ENCODE assay signal across 8 mouse cellular contexts in the genomic region with DNA sequence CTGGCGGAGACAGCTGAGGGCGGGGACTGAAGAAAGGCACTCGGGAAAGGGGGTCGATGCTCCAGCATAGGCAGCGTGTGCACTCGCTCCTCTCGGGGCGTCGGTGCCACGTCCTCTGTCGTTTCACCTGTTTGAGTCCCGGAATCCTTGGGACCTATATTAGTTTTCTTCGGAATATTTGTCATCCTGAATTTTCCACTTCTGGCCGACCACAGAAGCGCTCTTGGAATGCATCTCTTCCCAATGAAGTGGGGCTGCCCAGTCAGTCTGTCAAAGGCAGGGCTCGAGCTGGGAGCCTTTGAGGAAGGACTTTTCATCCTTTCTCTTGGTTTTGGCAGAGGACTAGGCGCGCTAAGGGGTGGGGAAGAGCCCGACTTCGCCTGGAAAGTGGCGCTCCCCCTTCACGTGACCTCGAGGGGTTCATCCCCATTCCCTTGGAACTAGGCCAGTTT. TPM values are rescaled to one million over a fixed set of nuclear protein-coding genes. Genes with fewer than 3 reads are reported as not detected.
DNase-seq lines count a peak whose midpoint lies in the region; ATAC-seq and TF ChIP-seq lines count a peak whose summit lies in the region.

No protein-coding gene starts in this region.

- TF ChIP-seq POLR2A in ES-Bruce4 (IDR thresholded peaks at IDR 0.05; ENCODE audit: insufficient read depth, low read length), result no peak

- H3K9me3 ChIP-seq in ES-Bruce4 (replicated peaks; ENCODE audit: control insufficient read depth, insufficient read depth, low read length, poor library complexity, severe bottlenecking), result no peaks in the 10 kb centered on the region
- H3K9me3 ChIP-seq in intestine, embryonic 16.5 days (ENCODE audit: control insufficient read depth, low read length), result no peaks in the 10 kb centered on the region
- no peaks in the 10 kb centered on the region for H3K9me3 ChIP-seq in lung, embryonic 16.5 days (ENCODE audit: control insufficient read depth, low read length)
- H3K9me3 ChIP-seq in stomach, embryonic 14.5 days (ENCODE audit: control insufficient read depth, low read depth, low read length), result no peaks in the 10 kb centered on the region

- peak overlapping the region; percentile 91 for H3K4me2 ChIP-seq in intestine, embryonic 16.5 days (ENCODE audit: low read depth, low read length)
- peak overlapping the region; percentile 94 for H3K4me2 ChIP-seq in lung, embryonic 16.5 days (ENCODE audit: low read depth, low read length)
- H3K4me2 ChIP-seq in stomach, embryonic 14.5 days (replicated peaks; ENCODE audit: low read depth, low read length), result peak overlapping the region; percentile 80

- TF ChIP-seq CTCF in ES-Bruce4 (IDR thresholded peaks at IDR 0.05; ENCODE audit: low read depth, low read length), result no peak

- H3K36me3 ChIP-seq in ES-Bruce4 (ENCODE audit: control insufficient read depth, insufficient read depth, low read length, poor library complexity, severe bottlenecking), result peaks cover 18% of the 10 kb centered on the region
- no peaks in the 10 kb centered on the region for H3K36me3 ChIP-seq in intestine, embryonic 16.5 days (ENCODE audit: control insufficient read depth, insufficient read depth, low read length)
- no peaks in the 10 kb centered on the region for H3K36me3 ChIP-seq in lung, embryonic 16.5 days (ENCODE audit: control insufficient read depth, insufficient read depth, low read length)
- no peaks in the 10 kb centered on the region for H3K36me3 ChIP-seq in stomach, embryonic 14.5 days (ENCODE audit: control insufficient read depth, insufficient read depth, low read length)

- ATAC-seq in intestine, embryonic 16.5 days, result no peak
- ATAC-seq in lung, embryonic 16.5 days (ENCODE audit: low read depth), result no peak
- ATAC-seq in stomach, embryonic 14.5 days (ENCODE audit: insufficient number of reproducible peaks, insufficient read depth, low FRiP score, low read depth), result no peak
- ATAC-seq in frontal cortex, adult (ENCODE audit: low TSS enrichment), result no peak

- peak; percentile 44 for DNase-seq in adrenal gland, postnatal 14 days
- peak; percentile 96 for DNase-seq in heart, adult 11 months
- DNase-seq in right cerebral cortex, postnatal 14 days, result no peak

- H3K27me3 ChIP-seq in ES-Bruce4 (ENCODE audit: control insufficient read depth, insufficient read depth, low read length, poor library complexity, severe bottlenecking), result no peaks in the 10 kb centered on the region
- no peaks in the 10 kb centered on the region for H3K27me3 ChIP-seq in intestine, embryonic 16.5 days (replicated peaks; ENCODE audit: control insufficient read depth, insufficient read depth, low read length)
- peaks cover 3% of the 10 kb centered on the region for H3K27me3 ChIP-seq in lung, embryonic 16.5 days (ENCODE audit: control insufficient read depth, insufficient read depth, low read depth, low read length)
- no peaks in the 10 kb centered on the region for H3K27me3 ChIP-seq in stomach, embryonic 14.5 days (ENCODE audit: control insufficient read depth, insufficient read depth, low read length)

- no peak overlapping the region for H3K27ac ChIP-seq in ES-Bruce4 (ENCODE audit: insufficient read depth, low read length)
- peak overlapping the region; percentile 77; the same call in 1 of the 2 replicates for H3K27ac ChIP-seq in intestine, embryonic 16.5 days (ENCODE audit: low read length)
- H3K27ac ChIP-seq in lung, embryonic 16.5 days (ENCODE audit: low read length), result peak overlapping the region; percentile 96
- peak overlapping the region; percentile 95; the same call in 1 of the 2 replicates for H3K27ac ChIP-seq in stomach, embryonic 14.5 days (ENCODE audit: low read length)

- WGBS in intestine, embryonic 16.5 days, result 10% methylated on average over 23 of the region's 23 CpGs
- 3% methylated on average over 23 of the region's 23 CpGs for WGBS in lung, embryonic 16.5 days
- WGBS in stomach, embryonic 14.5 days, result 3% methylated on average over 23 of the region's 23 CpGs

- H3K4me3 ChIP-seq in ES-Bruce4 (ENCODE audit: low read depth, low read length), result peak overlapping the region; percentile 77
- peak overlapping the region; percentile 74 for H3K4me3 ChIP-seq in intestine, embryonic 16.5 days (ENCODE audit: low read length)
- peak overlapping the region; percentile 69 for H3K4me3 ChIP-seq in lung, embryonic 16.5 days (ENCODE audit: low read length)
- peak overlapping the region; percentile 65 for H3K4me3 ChIP-seq in stomach, embryonic 14.5 days (ENCODE audit: low read depth, low read length)

- no peak for TF ChIP-seq EP300 in ES-Bruce4 (IDR thresholded peaks at IDR 0.05; ENCODE audit: insufficient read depth, low read depth, low read length)

- peaks cover 2% of the 10 kb centered on the region for H3K4me1 ChIP-seq in ES-Bruce4 (ENCODE audit: control insufficient read depth, insufficient read depth, low read length)
- peaks cover 15% of the 10 kb centered on the region for H3K4me1 ChIP-seq in intestine, embryonic 16.5 days (ENCODE audit: control insufficient read depth, insufficient read depth, low read length)
- H3K4me1 ChIP-seq in lung, embryonic 16.5 days (replicated peaks; ENCODE audit: control insufficient read depth, insufficient read depth, low read length), result peaks cover 18% of the 10 kb centered on the region
- peaks cover 13% of the 10 kb centered on the region; the same call in 1 of the 2 replicates for H3K4me1 ChIP-seq in stomach, embryonic 14.5 days (ENCODE audit: control insufficient read depth, insufficient read depth, low read length)

- H3K9ac ChIP-seq in ES-Bruce4 (ENCODE audit: low read depth, poor library complexity, severe bottlenecking), result peak overlapping the region; percentile 79
- peak overlapping the region; percentile 74 for H3K9ac ChIP-seq in intestine, embryonic 16.5 days (ENCODE audit: low read depth, low read length)
- H3K9ac ChIP-seq in lung, embryonic 16.5 days (ENCODE audit: low read length), result peak overlapping the region; percentile 81
- H3K9ac ChIP-seq in stomach, embryonic 14.5 days (replicated peaks; ENCODE audit: low read depth, low read length), result peak overlapping the region; percentile 67; the same call in 1 of the 2 replicates

RNA-seq across cellular contexts. Expression of gene Klf4, which starts 1.6 kb away (rescaled TPM):
- polyA plus RNA-seq in ES-Bruce4 (2011; ENCODE audit: insufficient read depth, insufficient read length, low read depth, missing spikeins), result 59.2 and 63.3 TPM in 2 replicates
- 25.1 and 36.2 TPM in 2 replicates for total RNA-seq in adrenal gland, postnatal 14 days (2021)
- polyA plus RNA-seq in intestine, embryonic 16.5 days (2015; fragmentation: Nextera tagmentation; extraction: Ambion mirVana), result 8.5 and 8.6 TPM in 2 replicates
- polyA plus RNA-seq in lung, embryonic 16.5 days (2015; fragmentation: Nextera tagmentation; extraction: Ambion mirVana), result 8.9 and 9.4 TPM in 2 replicates
- 21.0 and 23.3 TPM in 2 replicates for polyA plus RNA-seq in stomach, embryonic 14.5 days (2014; fragmentation: Nextera tagmentation; extraction: Ambion mirVana)
